Mouse (Mus musculus): ENCODE results near the gene Limk1. TPM values are rescaled to one million over a fixed set of nuclear protein-coding genes. Genes with fewer than 3 reads are reported as not detected.
"Not testable (repeated sequence)": the region's sequence is repeated elsewhere in the genome, so short reads cannot be mapped to it uniquely, and the experiment has no call there.

The Limk1 gene
- polyA plus RNA-seq, 1 experiment = 89.3 TPM

DNA sequence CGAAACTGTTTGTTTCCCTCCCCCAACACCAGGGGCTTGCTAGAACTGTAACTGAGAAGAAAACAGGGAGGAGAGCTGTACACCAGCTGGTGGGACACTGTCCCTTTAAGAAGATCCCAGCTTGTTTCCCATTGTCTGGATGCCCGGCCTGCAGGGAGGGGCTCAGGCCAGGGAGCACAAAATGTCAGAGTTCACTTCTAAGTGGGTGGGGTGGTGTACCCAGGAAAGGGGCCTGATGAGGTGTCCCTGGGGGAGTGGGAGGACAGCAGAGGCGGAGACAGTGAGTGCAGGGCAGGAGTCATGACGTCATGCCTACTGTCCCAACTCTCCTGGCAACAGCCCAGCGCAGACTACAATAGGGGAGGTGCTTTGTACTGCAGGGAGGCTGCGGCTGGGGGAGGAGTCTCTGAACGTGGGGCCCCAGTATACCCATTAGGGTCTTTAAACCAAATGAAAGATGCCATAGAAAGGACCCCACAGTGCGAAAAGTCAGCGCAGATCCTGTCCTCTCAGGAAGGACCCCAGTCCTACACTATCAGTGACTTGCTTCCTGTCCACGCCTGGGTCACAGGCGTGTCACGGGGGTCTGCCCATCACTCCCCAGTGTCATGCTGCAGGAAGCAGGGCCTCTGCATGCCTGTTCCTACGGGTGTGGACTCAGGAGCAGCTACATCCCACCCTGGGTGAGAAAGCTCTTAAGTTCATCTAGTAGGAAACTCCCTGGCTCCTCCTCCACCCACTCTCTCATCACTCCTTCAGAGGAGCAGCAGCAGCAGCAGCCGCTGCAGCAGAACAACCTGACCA is 12.2 kb downstream of the Limk1 start:
- peak; percentile 92 for DNase-seq (ENCODE audit: low read depth)
- TF ChIP-seq POLR2A (IDR thresholded peaks at IDR 0.05; ENCODE audit: borderline replicate concordance, extremely low read depth, insufficient read depth, insufficient read length, poor library complexity, severe bottlenecking) (no peak), CTCF (IDR thresholded peaks at IDR 0.05; ENCODE audit: borderline replicate concordance, extremely low read depth, insufficient read depth, insufficient read length) (no peak)

GRCm38 (mm10) chr5:134674977-134675376 is 13.4 kb downstream of the Limk1 start:
- DNase-seq (ENCODE audit: low read depth) = no peak
- TF ChIP-seq CTCF (IDR thresholded peaks at IDR 0.05; ENCODE audit: borderline replicate concordance, extremely low read depth, insufficient read depth, insufficient read length) (no peak), POLR2A (IDR thresholded peaks at IDR 0.05; ENCODE audit: borderline replicate concordance, extremely low read depth, insufficient read depth, insufficient read length, poor library complexity, severe bottlenecking) (no peak)

DNA sequence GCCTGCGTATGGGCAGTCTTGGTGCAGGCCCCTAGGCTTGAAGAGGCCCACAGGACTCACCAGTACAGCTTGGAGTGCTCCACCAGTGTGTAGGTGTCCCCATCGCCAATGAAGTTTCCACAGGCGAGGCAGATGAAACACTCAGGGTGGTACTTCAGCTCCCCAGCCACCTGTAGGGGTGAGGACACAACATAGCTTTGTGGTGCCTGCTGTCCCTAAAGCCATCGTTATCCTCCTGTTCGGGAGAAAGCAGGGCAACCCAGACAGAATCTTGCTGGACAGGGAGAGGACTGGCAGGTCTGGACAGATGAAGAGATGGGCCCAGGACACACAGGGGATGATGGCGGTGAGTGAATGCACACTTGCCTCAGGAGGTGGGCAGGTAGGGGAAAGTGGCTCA is 15.8 kb downstream of the Limk1 start:
- TF ChIP-seq POLR2A (IDR thresholded peaks at IDR 0.05; ENCODE audit: borderline replicate concordance, extremely low read depth, insufficient read depth, insufficient read length, poor library complexity, severe bottlenecking) (no peak), CTCF (IDR thresholded peaks at IDR 0.05; ENCODE audit: borderline replicate concordance, extremely low read depth, insufficient read depth, insufficient read length) (no peak)
- no peak for DNase-seq (ENCODE audit: low read depth)

GRCm38 (mm10) chr5:134672198-134672516 is 16.2 kb downstream of the Limk1 start:
- no peak for DNase-seq (ENCODE audit: low read depth)

GRCm38 (mm10) chr5:134671335-134672197 is 16.8 kb downstream of the Limk1 start:
- no peak for TF ChIP-seq POLR2A (IDR thresholded peaks at IDR 0.05; ENCODE audit: borderline replicate concordance, extremely low read depth, insufficient read depth, insufficient read length, poor library complexity, severe bottlenecking)
- TF ChIP-seq CTCF (IDR thresholded peaks at IDR 0.05; ENCODE audit: borderline replicate concordance, extremely low read depth, insufficient read depth, insufficient read length) = no peak
- DNase-seq (ENCODE audit: low read depth) = peak; percentile 54

More at GRCm38 (mm10) chr5:134672198-134672516, 16.2 kb downstream of the Limk1 start:
- TF ChIP-seq CTCF (IDR thresholded peaks at IDR 0.05; ENCODE audit: borderline replicate concordance, extremely low read depth, insufficient read depth, insufficient read length) (no peak), POLR2A (IDR thresholded peaks at IDR 0.05; ENCODE audit: borderline replicate concordance, extremely low read depth, insufficient read depth, insufficient read length, poor library complexity, severe bottlenecking) (no peak)

GRCm38 (mm10) chr5:134669001-134669708 is 19.2 kb downstream of the Limk1 start:
- TF ChIP-seq CTCF (IDR thresholded peaks at IDR 0.05; ENCODE audit: borderline replicate concordance, extremely low read depth, insufficient read depth, insufficient read length) = peak; percentile 3; the same call in 1 of the 2 replicates
- TF ChIP-seq POLR2A (IDR thresholded peaks at IDR 0.05; ENCODE audit: borderline replicate concordance, extremely low read depth, insufficient read depth, insufficient read length, poor library complexity, severe bottlenecking) = no peak
- DNase-seq (ENCODE audit: low read depth) = no peak

- TF ChIP-seq CTCF (IDR thresholded peaks at IDR 0.05; ENCODE audit: borderline replicate concordance, extremely low read depth, insufficient read depth, insufficient read length) = peak; percentile 75
- no peak for TF ChIP-seq POLR2A (IDR thresholded peaks at IDR 0.05; ENCODE audit: borderline replicate concordance, extremely low read depth, insufficient read depth, insufficient read length, poor library complexity, severe bottlenecking)
- peak; percentile 75 for DNase-seq (ENCODE audit: low read depth)
Measured at GRCm38 (mm10) chr5:134668495-134668894, 19.9 kb downstream of the Limk1 start.

DNA sequence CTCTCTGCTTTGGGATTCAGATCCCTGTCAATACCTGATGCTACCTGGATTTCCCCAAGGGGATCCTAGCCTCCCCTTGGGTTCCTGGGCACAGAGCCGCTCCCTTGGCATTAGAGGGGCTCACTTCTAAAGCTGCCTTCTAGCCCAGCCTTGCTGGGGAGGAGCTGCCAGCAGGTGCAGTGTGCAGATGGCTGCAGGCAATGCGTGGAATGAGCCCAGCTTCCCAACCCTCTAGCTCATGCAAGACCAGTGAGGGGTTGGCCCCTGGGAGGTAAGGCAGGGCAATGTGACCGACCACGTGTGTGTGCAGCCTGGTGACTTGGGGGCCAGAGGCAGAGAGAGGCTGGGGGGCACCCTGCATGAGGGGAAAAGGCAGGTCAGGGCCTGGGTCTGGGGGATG is 31.7 kb downstream of the Limk1 start:
- no peak for DNase-seq (ENCODE audit: low read depth)
- TF ChIP-seq POLR2A (IDR thresholded peaks at IDR 0.05; ENCODE audit: borderline replicate concordance, extremely low read depth, insufficient read depth, insufficient read length, poor library complexity, severe bottlenecking) (no peak), CTCF (IDR thresholded peaks at IDR 0.05; ENCODE audit: borderline replicate concordance, extremely low read depth, insufficient read depth, insufficient read length) (no peak)

- DNase-seq (ENCODE audit: low read depth) = peak; percentile 69
- no peak for TF ChIP-seq CTCF (IDR thresholded peaks at IDR 0.05; ENCODE audit: borderline replicate concordance, extremely low read depth, insufficient read depth, insufficient read length)
- no peak for TF ChIP-seq POLR2A (IDR thresholded peaks at IDR 0.05; ENCODE audit: borderline replicate concordance, extremely low read depth, insufficient read depth, insufficient read length, poor library complexity, severe bottlenecking)
Measured at GRCm38 (mm10) chr5:134652015-134652414, 36.4 kb downstream of the Limk1 start.

DNA sequence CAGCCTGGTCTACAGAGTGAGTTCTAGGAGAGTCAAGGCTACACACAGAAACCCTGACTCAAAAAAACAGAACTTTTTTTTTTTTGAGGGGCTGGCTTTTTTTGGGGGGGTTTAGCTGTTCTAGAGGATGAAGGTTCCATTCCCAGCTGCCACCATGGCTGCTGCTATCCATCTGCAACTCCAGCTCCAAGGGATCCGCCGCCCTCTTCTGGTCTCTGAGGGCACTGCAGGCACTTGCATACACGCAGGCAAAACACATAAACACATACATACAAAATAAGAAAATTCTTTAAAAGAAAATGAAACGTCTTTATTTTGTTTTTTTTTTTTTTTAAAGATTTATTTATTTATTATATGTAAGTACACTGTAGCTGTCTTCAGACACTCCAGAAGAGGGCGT is 37.5 kb downstream of the Limk1 start:
- DNase-seq (ENCODE audit: low read depth) = peak; percentile 42
- TF ChIP-seq POLR2A (IDR thresholded peaks at IDR 0.05; ENCODE audit: borderline replicate concordance, extremely low read depth, insufficient read depth, insufficient read length, poor library complexity, severe bottlenecking) (no peak), CTCF (IDR thresholded peaks at IDR 0.05; ENCODE audit: borderline replicate concordance, extremely low read depth, insufficient read depth, insufficient read length) (peak; percentile 55; the same call in 1 of the 2 replicates)

GRCm38 (mm10) chr5:134648976-134649375 is 39.4 kb downstream of the Limk1 start:
- not testable (repeated sequence) for DNase-seq (ENCODE audit: low read depth)

All from brain, embryonic 14.5 days (tissue).